Mouse (Mus musculus): ENCODE data around the gene Fbxo21.

The Fbxo21 gene

DNA sequence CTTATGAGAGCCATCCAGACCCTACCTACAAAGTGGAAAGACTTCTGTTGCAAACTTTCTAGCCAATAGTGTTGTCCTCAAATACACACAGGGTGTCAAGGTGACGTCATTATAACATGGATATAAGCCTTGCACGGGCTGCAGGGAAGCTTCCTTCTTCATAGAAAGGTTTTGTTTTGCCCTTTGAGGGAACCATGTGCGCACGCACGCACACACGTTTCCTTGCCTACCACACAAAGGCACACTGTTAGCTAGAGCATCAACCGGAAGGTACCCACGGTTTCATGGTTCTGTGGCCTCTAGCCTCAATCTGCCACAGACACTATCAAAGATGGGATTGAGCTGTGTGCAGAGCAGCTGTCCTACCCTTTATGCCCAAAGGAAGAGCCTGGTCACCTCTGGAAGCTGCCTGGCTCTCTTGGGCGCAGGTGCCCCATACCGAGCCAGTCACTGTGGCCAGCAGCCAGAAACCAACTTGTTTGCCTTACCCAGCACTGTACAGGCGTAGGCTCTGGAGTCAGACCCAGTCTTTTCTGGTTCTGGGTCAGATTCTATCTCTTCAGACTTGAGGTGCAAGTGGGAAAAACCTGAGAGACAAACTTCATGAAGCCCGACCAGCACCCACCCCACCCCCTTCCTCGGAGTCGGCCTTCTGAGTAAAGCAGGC lies 70.7 kb downstream of the Fbxo21 start:
- DNase-seq (ENCODE audit: low spot score) = no peak

GRCm38 (mm10) chr5:118048412-118048811 lies 71.9 kb downstream of the Fbxo21 start:
- no peak for DNase-seq (ENCODE audit: low spot score)

- DNase-seq (ENCODE audit: low spot score) = no peak
Measured at GRCm38 (mm10) chr5:118048928-118049327, 72.4 kb downstream of the Fbxo21 start.

DNA sequence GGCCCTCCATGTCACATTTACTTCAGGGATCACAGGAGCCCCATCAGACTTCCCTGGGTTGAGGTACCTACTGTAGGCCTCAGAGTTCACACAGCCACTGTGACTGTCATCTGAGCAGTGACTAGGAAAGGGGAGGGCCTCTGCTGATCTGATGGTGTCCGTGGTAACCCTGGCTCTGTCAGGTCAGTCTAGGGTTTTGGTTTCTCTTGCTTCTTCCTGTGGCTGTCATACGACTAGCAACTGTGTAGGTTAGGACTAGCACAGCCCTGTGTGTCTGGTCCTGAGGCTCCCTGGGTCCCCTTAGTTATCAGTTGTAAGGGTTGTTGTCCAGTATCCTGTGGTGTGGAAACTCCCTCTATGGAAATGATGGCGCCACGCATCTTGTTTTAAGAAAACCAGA lies 74.2 kb downstream of the Fbxo21 start:
- DNase-seq (ENCODE audit: low spot score) = no peak

- DNase-seq (ENCODE audit: low spot score) = no peak
Measured at GRCm38 (mm10) chr5:118051981-118052662, 75.6 kb downstream of the Fbxo21 start.

GRCm38 (mm10) chr5:118053205-118053604 lies 76.7 kb downstream of the Fbxo21 start:
- no peak for DNase-seq (ENCODE audit: low spot score)

DNA sequence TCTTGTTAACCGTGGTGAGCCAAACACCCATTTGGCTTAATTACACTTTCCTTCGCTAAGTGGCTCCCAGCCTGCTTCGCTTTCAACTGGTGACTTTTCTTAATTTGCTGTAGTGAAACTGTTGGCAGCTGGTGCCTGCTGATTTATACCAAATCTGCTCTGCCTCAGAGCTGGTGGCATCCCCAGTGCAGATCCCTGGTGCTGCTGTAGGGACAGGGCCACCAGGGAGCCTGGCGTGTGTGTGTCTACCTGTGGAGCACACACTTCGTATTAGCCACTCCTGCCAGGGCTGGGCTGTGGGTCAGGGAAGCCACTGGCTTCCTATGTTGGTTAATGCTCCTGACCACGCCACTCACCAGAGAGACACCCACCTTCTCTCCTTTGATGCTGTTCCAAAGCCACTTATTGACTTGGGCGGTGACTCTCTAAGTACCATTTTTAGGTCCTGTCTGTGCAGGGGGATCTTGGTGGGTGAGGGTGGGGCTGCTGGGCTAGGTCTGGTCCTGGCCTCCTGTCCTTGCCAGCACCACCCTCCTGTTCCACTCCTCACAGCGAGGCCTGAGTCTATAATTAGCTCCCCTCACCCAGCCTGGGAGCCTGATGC lies 81.1 kb downstream of the Fbxo21 start:
- no peak for DNase-seq (ENCODE audit: low spot score)

GRCm38 (mm10) chr5:118058858-118059257 lies 82.3 kb downstream of the Fbxo21 start:
- no peak for DNase-seq (ENCODE audit: low spot score)

GRCm38 (mm10) chr5:118059646-118060045 lies 83.1 kb downstream of the Fbxo21 start:
- DNase-seq (ENCODE audit: low spot score) = no peak

Measured in embryo, embryonic 10 days (tissue).